Mouse (Mus musculus): ENCODE results near the gene Mpzl2.
A peak's percentile ranks its signal among the peaks of the same experiment; 100 is the strongest.
"Not testable (repeated sequence)": the region's sequence is repeated elsewhere in the genome, so short reads cannot be mapped to it uniquely, and the experiment has no call there.

The Mpzl2 gene

GRCm38 (mm10) chr9:45037803-45038202 lies 1.8 kb upstream of the Mpzl2 start:
- not testable (repeated sequence) for DNase-seq

- DNase-seq, result no peak
Observed at GRCm38 (mm10) chr9:45040066-45040845, 657 bp downstream of the Mpzl2 start.

- no peak for DNase-seq
Observed at GRCm38 (mm10) chr9:45041131-45041838, 1.7 kb downstream of the Mpzl2 start.

DNA sequence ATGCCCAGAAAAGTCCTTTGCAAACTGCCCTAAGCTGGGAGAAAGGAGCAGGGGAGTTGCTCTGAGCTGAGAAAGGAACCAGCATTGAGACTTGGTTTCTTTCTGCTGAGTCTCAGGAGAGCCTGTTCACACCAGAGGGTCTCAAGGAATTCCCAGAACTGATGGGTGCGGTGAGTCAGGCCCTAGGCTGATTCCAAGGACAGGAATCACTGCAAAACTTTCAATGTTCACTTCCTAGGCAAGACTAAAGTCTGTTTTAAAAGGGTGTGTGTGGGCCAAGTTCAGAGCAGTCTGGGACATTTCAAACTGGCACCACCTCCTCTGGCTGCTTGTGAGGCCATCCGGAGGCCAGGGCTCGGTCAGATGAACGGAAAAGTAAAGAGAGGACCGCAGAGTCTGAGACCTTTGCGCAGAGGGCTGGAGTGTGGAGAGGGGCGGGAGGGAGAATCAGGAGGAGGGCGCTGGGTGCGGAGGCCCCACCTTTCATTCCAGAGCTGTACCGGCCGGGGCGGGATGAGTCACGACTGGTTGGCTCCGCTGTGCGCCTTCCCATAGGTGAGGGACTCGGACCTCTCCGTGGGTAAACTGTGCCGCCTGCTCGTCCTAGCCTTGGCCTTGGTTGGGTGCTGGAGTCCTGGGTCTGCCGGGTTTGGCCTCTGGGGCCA lies 2.6 kb downstream of the Mpzl2 start:
- no peak for DNase-seq

GRCm38 (mm10) chr9:45042947-45043346 lies 3.3 kb downstream of the Mpzl2 start:
- no peak for DNase-seq

DNA sequence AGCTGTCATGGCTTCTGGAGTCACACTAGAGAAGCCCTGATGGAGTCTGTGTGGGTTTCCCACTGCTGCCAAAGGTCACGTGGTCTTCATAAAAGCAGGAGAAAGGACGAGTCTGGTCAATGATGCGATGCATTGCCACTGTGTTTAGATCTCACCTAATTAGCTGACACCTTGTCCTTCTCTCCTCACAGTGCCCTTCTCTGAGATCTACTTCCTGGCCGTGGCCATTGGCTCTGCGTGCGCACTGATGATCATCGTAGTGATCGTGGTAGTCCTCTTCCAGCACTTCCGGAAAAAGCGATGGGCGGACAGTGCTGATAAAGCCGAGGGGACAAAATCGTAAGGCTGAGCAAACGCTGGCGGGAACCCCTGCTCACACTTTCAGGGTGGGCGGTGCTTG lies 7.4 kb downstream of the Mpzl2 start:
- DNase-seq, result no peak

- DNase-seq, result no peak
Observed at GRCm38 (mm10) chr9:45048511-45048910, 8.9 kb downstream of the Mpzl2 start.

GRCm38 (mm10) chr9:45049731-45050130 lies 10.1 kb downstream of the Mpzl2 start:
- no peak for DNase-seq

- no peak for DNase-seq
Observed at GRCm38 (mm10) chr9:45050301-45050700, 10.7 kb downstream of the Mpzl2 start.

- peak; percentile 85 for DNase-seq
Observed at GRCm38 (mm10) chr9:45055082-45055713, 15.6 kb downstream of the Mpzl2 start, which contains the start of gene Mpzl3. Gene Mpzl3, plus strand, starts transcription at chr9:45055186.

DNA sequence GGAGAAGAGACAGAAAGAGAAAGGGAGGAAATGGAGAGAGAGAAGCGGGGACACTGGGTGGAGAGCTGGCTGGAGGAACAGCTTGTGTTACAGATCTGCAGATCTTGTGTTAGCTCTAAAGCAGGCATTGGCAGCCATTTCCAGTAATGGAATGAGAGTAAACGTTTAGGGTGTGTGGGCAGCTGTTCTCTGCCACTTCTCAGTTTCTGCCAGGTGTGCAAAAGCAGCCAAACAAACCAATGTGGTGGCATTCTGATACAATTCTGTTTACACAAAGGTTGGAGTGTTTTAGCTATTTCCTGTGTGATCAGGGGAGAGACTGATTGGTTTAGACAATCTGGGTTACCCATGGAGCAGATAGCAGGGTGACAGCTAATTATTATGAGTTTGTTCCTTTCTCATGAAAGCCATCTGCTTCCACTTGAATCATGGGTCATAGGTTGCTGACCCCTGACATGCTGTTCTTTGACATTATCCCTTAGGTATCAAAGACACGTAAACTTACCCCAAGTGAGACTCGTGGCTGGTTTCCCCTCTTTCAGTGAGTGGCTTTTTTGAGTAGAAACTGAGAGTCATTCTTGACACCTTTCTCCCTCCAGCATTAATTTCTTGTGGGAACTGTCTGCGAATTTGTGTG lies 18.8 kb downstream of the Mpzl2 start:
- DNase-seq, result no peak

DNA sequence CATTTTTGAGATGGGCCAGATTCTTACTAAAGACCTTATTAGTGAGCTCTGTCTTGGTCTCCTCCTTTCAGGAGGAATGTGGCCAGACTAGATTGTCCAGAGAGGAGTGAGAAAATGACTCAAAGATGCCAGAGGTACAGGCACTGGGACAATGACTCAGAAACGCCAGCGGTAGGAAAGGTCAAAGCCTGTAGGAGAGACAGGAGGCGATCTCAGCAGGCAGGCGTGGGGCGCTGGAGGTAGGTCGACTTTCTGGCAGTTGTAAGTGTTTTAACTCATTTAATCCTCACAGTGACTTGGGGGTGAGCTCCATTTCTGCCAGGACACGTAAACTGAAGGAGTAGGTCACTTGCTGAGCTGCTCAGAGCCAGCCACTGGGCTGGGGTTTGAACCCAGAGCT lies 20.6 kb downstream of the Mpzl2 start:
- no peak for DNase-seq

GRCm38 (mm10) chr9:45062677-45063076 lies 23.1 kb downstream of the Mpzl2 start:
- no peak for DNase-seq

DNA sequence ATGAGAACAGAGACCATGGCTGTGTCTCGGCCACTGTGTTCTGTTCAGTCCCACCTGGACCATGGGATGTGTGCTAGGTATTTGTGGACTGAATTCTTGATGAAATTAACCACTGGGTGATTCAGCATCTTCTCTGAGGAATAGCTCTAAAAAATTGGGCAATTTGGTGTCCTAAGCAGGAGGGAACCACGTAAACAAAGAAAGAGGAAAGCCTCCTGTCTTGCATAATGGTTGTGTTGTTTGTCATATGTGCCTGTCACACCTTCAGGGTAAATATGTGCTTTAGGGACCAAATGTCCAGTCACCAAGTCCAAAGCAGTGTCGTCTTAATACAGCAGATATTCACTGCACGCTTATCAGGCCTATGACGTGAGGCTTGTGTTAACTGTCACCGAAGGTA lies 24.8 kb downstream of the Mpzl2 start:
- no peak for DNase-seq

DNA sequence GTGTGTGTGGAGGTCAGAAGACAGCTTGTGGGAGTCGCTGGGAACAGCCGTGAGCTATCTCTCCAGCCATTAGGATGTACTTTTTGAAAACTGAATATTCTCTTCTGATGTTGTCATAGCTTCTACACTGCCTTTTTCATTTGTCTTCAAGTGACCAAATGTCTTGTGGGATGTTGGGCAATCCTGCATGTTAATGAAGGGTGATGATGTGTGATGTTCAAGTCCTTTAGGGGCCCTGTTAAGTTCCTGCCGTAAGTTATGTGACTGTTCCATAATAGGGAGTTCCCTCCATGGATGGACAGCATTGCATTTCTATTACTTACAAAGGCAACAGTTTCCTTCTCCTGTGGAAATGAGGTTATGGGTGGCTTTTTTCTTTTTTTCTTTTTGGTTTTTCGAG lies 27.1 kb downstream of the Mpzl2 start:
- DNase-seq, result no peak

DNA sequence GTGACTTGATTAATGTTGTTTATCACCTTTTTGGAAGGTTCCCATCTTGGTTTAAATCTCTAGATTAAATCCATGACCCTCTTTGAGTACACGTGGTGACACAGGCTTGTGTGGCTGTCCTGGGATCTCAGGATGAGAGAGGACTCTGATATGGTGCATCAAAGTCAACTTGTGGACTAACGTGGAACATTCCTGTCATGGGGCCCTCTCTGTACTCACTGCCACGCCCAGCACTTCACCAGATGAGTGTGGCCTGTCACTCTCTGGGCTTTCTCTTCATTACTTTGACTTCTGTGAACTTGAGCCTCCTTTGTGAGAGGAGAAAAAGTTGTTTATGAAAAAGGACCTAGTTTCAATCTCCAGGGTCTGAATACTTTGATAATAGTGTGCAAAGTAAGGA lies 32.2 kb downstream of the Mpzl2 start:
- no peak for DNase-seq

DNA sequence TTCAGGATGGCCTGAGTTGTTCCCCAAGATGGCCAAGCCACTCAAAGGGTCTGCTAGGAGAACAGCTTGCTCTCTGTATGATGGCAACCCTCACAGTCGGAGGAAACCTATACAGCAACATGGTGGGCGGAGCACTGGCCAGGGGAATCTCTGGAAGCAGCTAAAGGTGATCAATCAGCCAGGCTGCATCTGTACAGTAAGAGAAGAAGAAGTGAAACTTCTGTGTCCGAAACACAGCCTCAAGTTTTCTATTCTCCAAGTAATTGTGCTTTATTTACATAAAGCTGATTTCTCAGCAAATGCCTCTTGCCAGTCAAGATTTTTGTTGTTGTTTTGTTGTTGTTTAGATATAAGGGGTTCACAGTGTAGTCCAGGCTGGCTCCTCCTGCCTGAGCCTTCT lies 38.3 kb downstream of the Mpzl2 start:
- DNase-seq, result no peak

- no peak for DNase-seq
Observed at GRCm38 (mm10) chr9:45079011-45079410, 39.4 kb downstream of the Mpzl2 start, which contains the start of gene Jaml. Gene Jaml, plus strand, starts transcription at chr9:45079183.

DNA sequence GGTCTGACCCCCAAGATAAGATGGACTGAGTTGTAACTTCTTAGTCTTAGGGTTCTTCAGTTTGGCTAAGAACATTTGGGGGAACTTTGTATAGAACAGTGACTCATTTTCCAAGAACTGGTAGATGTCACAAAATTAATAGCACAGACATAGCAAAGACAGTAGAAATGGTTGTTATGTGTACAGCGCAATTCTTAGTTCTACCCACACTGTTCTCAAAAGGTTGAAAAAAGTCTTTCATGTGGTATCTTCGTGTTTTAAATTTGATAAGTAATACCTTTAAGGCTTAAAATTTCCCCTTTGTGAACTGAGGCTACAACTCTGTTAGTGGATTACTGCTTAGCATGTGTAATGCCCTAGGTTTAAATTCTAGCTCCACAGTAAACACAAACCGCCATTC lies 43.5 kb downstream of the Mpzl2 start:
- no peak for DNase-seq

DNA sequence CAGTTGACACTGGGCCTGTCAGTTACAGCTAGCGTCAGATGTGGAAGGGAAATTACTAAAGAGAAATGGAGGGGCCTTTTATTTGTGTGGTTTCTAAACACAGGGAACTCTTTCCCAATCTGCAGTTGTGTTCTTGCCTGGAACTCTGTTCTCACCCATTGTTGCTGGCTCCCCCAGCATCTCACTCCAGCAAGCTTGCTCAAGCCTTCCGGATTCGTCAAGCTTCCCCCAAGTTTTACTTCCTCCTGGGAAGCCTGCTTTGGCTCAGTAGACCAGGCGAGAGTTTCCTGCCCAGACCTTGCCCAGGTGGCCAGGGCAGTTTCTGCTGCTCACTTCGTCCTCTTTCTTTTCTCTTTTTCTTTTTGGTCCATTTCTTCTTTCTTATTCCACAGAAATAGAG lies 45.0 kb downstream of the Mpzl2 start:
- DNase-seq, result no peak

DNA sequence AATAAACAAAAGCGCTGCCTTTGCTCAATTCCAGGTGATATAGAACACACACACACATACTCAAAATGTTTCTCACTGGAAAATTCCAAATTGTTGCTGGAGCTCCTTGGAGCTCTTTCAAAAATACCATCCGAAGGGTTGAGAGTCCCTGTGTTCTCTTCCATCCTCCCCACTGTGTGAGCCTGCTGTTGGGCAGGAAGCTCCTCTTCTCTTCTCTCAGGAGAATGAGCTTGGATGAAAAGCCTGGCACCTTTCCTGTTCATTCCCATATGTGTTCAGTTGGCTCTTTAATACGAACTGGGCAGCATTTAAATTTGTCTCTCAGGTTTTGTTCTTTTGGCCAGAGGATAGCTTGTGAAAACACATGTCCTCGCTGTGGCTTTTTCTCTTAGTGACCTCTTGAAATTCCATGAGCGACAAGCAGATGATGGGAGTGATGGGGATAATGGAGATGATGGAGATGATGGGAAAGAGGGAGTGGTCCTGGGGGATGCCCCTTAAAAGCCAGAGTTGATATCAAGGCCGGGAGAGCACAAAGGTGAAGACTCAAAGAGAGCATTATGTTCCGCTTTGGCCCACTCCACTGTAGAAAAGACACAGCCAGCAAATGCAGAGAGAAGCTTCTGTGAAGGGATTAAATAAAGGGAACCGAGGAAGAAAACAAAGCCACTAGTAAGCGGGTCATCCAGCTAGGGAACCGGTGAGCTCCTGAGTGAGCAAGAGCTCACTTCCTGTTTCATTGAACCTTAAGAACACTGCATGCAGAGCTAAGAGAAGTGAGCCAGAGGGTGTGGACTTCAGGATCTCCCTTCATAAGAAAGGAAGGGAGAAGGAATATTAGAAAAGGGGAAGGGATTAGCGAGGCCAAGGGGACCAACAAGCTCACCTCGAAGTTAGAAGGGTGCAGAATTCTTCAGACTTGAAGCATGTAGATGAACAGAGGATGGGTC lies 46.4 kb downstream of the Mpzl2 start:
- no peak for DNase-seq

DNA sequence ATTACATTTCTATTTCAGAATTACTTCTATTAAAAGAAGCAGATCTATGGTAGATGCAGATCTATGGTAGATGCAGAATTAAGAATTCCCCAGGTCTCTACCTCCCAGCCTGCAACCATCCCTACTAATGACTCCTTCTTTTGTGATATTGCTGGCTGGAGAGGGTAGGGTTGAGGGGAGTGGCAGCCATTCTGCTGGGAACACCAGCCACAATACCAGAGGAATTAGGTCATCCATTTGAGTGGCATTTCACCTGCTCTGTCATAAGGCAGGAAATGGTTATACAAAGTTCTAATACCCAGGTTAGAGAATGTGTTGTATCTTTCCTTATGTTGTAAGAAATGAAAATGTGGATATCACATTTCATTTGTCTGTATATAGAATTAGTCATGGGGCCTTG lies 48.4 kb downstream of the Mpzl2 start:
- DNase-seq, result no peak

All from right cerebral cortex, postnatal 25 days (tissue).